Mouse (Mus musculus) MEL (cell line): ENCODE results near the gene Rragd. TPM values are rescaled to one million over a fixed set of nuclear protein-coding genes. Genes with fewer than 3 reads are reported as not detected.

ENCODE experiments used
- DNase-seq: peaks from one replicate; pipeline ENCODE4 v3.0.0; 2011; ENCODE audit warnings: low read depth, low spot score
- H3K27ac ChIP-seq: 2 replicates; pipeline ENCODE4 v1.5.1; 2012; ENCODE audit warnings: low read depth, mild to moderate bottlenecking, control low read depth, low read length, moderate library complexity; ENCODE audit not compliant: control insufficient read depth
- H3K27me3 ChIP-seq, 2 experiments: fragments of 150-350 bp in 1 of 2; sonication (generic) in 1 of 2; 2 replicates each; pipeline ENCODE4 v1.6.1; 2012; ENCODE audit warnings: low read length in 2 of 2, mild to moderate bottlenecking in 2 of 2, improper control_type of control experiment in 1 of 2, moderate library complexity in 1 of 2; ENCODE audit not compliant: insufficient read depth in 2 of 2, control insufficient read depth in 1 of 2
- H3K36me3 ChIP-seq, 2 experiments: 2 replicates each; pipeline ENCODE4 v1.6.1; 2012 to 2014; ENCODE audit warnings: low read length in 2 of 2, improper control_type of control experiment in 1 of 2, inconsistent platforms in 1 of 2, mild to moderate bottlenecking in 1 of 2; ENCODE audit not compliant: insufficient read depth in 2 of 2, control insufficient read depth in 1 of 2
- H3K4me1 ChIP-seq, 2 experiments: fragments of 150-350 bp in 1 of 2; sonication (generic) in 1 of 2; 2 replicates each; pipeline ENCODE4 v1.6.1; 2012; ENCODE audit warnings: low read length in 2 of 2, improper control_type of control experiment in 1 of 2, mild to moderate bottlenecking in 1 of 2; ENCODE audit not compliant: insufficient read depth in 2 of 2, control insufficient read depth in 1 of 2
- H3K4me3 ChIP-seq, 2 experiments: fragments of 150-350 bp in 1 of 2; sonication (generic) in 1 of 2; 2 replicates each; pipeline ENCODE4 v1.5.1; 2012; ENCODE audit warnings: low read depth in 2 of 2, low read length in 2 of 2, mild to moderate bottlenecking in 2 of 2, moderate library complexity in 2 of 2, control low read depth in 1 of 2, improper control_type of control experiment in 1 of 2; ENCODE audit not compliant: control insufficient read depth in 1 of 2, insufficient read depth in 1 of 2
- H3K79me2 ChIP-seq: 2 replicates; pipeline ENCODE4 v1.6.1; 2012; ENCODE audit warnings: mild to moderate bottlenecking, low read length, moderate library complexity; ENCODE audit not compliant: control insufficient read depth, poor library complexity, insufficient read depth
- H3K9ac ChIP-seq: 2 replicates; pipeline ENCODE4 v1.6.1; 2012; ENCODE audit warnings: low read depth, mild to moderate bottlenecking, control low read depth, low read length, moderate library complexity; ENCODE audit not compliant: control insufficient read depth, poor library complexity, severe bottlenecking
- H3K9me3 ChIP-seq: fragments of 150-350 bp; sonication (generic); replicated peaks from 2 replicates; pipeline ENCODE4 v1.6.1; 2012; ENCODE audit warnings: mild to moderate bottlenecking, low read length, improper control_type of control experiment, moderate library complexity; ENCODE audit not compliant: insufficient read depth
- CTCF ChIP-seq, 3 experiments: IDR thresholded peaks in 2 of 3; conservative IDR thresholded peaks in 1 of 3; 2 replicates each; pipeline ENCODE4 v1.5.1; 2011 to 2012; ENCODE audit warnings: low read length in 3 of 3, low read depth in 2 of 3, mild to moderate bottlenecking in 2 of 3, improper control_type of control experiment in 1 of 3, inconsistent platforms in 1 of 3, mixed read lengths in 1 of 3, moderate library complexity in 1 of 3; ENCODE audit not compliant: control insufficient read depth in 1 of 3, insufficient read depth in 1 of 3, poor library complexity in 1 of 3, severe bottlenecking in 1 of 3
- ELF1 ChIP-seq: IDR thresholded peaks from 2 replicates; pipeline ENCODE4 v1.6.1; 2014; ENCODE audit warnings: low read depth, mild to moderate bottlenecking, inconsistent platforms, low read length, improper control_type of control experiment, moderate library complexity
- EP300 ChIP-seq, 2 experiments: IDR thresholded peaks; 2 replicates each; pipeline ENCODE4 v1.6.1; 2011; ENCODE audit warnings: improper control_type of control experiment in 2 of 2, low read length in 2 of 2, low read depth in 1 of 2, mild to moderate bottlenecking in 1 of 2
- MYC ChIP-seq: IDR thresholded peaks from 2 replicates; pipeline ENCODE4 v1.6.1; 2011; ENCODE audit warnings: low read depth, mild to moderate bottlenecking, low read length, improper control_type of control experiment, moderate library complexity
- POLR2A ChIP-seq, 2 experiments: IDR thresholded peaks; 2 replicates each; pipeline ENCODE4 v1.6.1; 2011 to 2012; ENCODE audit warnings: low read length in 2 of 2, mild to moderate bottlenecking in 2 of 2, control low read depth in 1 of 2, improper control_type of control experiment in 1 of 2, low read depth in 1 of 2, moderate library complexity in 1 of 2; ENCODE audit not compliant: control insufficient read depth in 1 of 2, insufficient read depth in 1 of 2, poor library complexity in 1 of 2
- RAD21 ChIP-seq: IDR thresholded peaks from 2 replicates; pipeline ENCODE4 v1.6.1; 2011; ENCODE audit warnings: mild to moderate bottlenecking, low read depth, low read length, improper control_type of control experiment
- TCF12 ChIP-seq: IDR thresholded peaks from 2 replicates; pipeline ENCODE4 v1.6.1; 2014; ENCODE audit warnings: low read depth, mild to moderate bottlenecking, inconsistent platforms, low read length, improper control_type of control experiment, moderate library complexity
- polyA plus RNA-seq, 2 experiments: library from polyadenylated mRNA; stranded (reverse) in 1 of 2; unstranded in 1 of 2; fragments of >175 nt in 1 of 2; fragments of >200 nt in 1 of 2; gene quantifications; 2 replicates each; pipeline versions ENCODE4 v1.2.1 to v1.2.4; 2012; ENCODE audit warnings: low replicate concordance in 2 of 2, low read depth in 1 of 2; ENCODE audit not compliant: insufficient read length in 2 of 2, insufficient read depth in 1 of 2, missing spikeins in 1 of 2
- total RNA-seq: library from RNA; depleted of rRNA; stranded (reverse); fragments of 300-350 nt; gene quantifications from 2 replicates; pipeline ENCODE4 v1.2.3, GENCODE M21; 2012

Rragd gene
- total and polyA plus RNA-seq, 3 experiments = not detected

GRCm38 (mm10) chr4:32982041-32982715 lies 659 bp upstream of the Rragd start (continued):
- no peak for TF ChIP-seq ELF1

GRCm38 (mm10) chr4:32983176-32984155 lies 629 bp downstream of the Rragd start:
- Histone ChIP-seq H3K27ac (no peak overlapping the region), H3K4me3 (no peak overlapping the region), H3K79me2 (no peaks in the 10 kb centered on the region), H3K9ac (no peak overlapping the region), H3K27me3 (no peaks in the 10 kb centered on the region), H3K36me3 (peaks cover 0 to 11% of the 10 kb centered on the region in 2 experiments; a peak in 1 of 4 replicates), H3K4me1 (peaks cover 0 to 12% of the 10 kb centered on the region in 2 experiments; a peak in 2 of 4 replicates), H3K9me3 (no peaks in the 10 kb centered on the region)
- TF ChIP-seq MYC (no peak), POLR2A (IDR thresholded peaks at IDR 0.05; ENCODE audit: control insufficient read depth in 1 of 2, insufficient read depth in 1 of 2, low read depth in 1 of 2, low read length in 2 of 2, poor library complexity in 1 of 2) (0 out of 4 replicates have a peak, but pooled peaks of 1 of the 2 experiments have one; percentile 25)
- no peak for DNase-seq

GRCm38 (mm10) chr4:32984242-32984641 lies 1.4 kb downstream of the Rragd start:
- peaks cover 0 to 11% of the 10 kb centered on the region in 2 experiments; a peak in 1 of 4 replicates for H3K36me3 ChIP-seq
- no peak overlapping the region for H3K9ac ChIP-seq
- H3K4me1 ChIP-seq = peaks cover 0 to 12% of the 10 kb centered on the region in 2 experiments; a peak in 2 of 4 replicates
- no peak for DNase-seq
- H3K27me3 ChIP-seq = no peaks in the 10 kb centered on the region
- no peak overlapping the region for H3K4me3 ChIP-seq
- TF ChIP-seq TCF12 (no peak), ELF1 (no peak), RAD21 (no peak)
- H3K9me3 ChIP-seq = no peaks in the 10 kb centered on the region
- H3K27ac ChIP-seq = no peak overlapping the region
- H3K79me2 ChIP-seq = no peaks in the 10 kb centered on the region

GRCm38 (mm10) chr4:32984801-32985675 lies 2.2 kb downstream of the Rragd start:
- Histone ChIP-seq H3K9me3 (no peaks in the 10 kb centered on the region), H3K27ac (no peak overlapping the region), H3K9ac (no peak overlapping the region), H3K36me3 (peaks cover 0 to 11% of the 10 kb centered on the region in 2 experiments; a peak in 1 of 4 replicates), H3K27me3 (no peaks in the 10 kb centered on the region), H3K79me2 (no peaks in the 10 kb centered on the region), H3K4me1 (peaks cover 0 to 12% of the 10 kb centered on the region in 2 experiments; a peak in 2 of 4 replicates), H3K4me3 (no peak overlapping the region)
- no peak for DNase-seq
- TF ChIP-seq EP300 (IDR thresholded peaks at IDR 0.05; ENCODE audit: low read depth in 1 of 2, low read length in 2 of 2) (no peak), CTCF (IDR thresholded peaks at IDR 0.05 in 2 of 3, conservative IDR thresholded peaks at IDR 0.05 in 1 of 3; ENCODE audit: control insufficient read depth in 1 of 3, insufficient read depth in 1 of 3, low read depth in 2 of 3, low read length in 3 of 3, poor library complexity in 1 of 3, severe bottlenecking in 1 of 3) (peak in 1 of 3 experiments; percentile 1; a peak in 1 of 6 replicates)
